Mouse (Mus musculus) thymus, postnatal 0 days (tissue): ENCODE results near the gene Tmem140. TPM values are rescaled to one million over a fixed set of nuclear protein-coding genes. Genes with fewer than 3 reads are reported as not detected.

Source experiments
- DNase-seq: peaks from one replicate; pipeline ENCODE4 v3.0.0-alpha.2; 2015; ENCODE audit warnings: low spot score
- polyA plus RNA-seq: library from polyadenylated mRNA; unstranded; fragments of >200 nt; fragmentation: Nextera tagmentation; extraction: Ambion mirVana; gene quantifications from 2 replicates; pipeline ENCODE4 v1.2.1, GENCODE M21; 2015

Tmem140 gene
- 8.4 and 10.0 TPM in 2 replicates for polyA plus RNA-seq

- DNase-seq: peak; percentile 77
Measured at GRCm38 (mm10) chr6:34862791-34863403, at the start of gene Tmem140. Tmem140 (plus strand) TSS chr6:34863146.

DNA sequence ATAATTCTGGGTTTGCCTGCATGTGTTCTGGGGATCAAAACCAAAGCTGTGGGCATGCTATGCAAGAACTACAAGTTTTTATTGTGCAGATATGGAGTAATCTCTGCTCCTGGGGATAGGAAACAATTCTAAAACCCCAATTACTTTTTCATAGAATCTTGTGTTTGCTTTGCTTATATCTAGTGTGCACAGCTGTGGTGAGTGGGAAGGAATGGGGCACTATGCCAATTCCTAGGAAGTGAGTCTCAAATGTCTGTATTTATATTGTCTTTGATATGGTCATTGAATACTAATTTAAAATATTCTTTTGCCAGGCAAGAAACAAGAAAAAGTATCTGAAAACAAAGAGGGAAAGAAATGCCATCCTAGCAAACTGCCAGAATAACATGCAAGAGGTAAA, 38.5 kb upstream of the Tmem140 start:
- no peak for DNase-seq

DNA sequence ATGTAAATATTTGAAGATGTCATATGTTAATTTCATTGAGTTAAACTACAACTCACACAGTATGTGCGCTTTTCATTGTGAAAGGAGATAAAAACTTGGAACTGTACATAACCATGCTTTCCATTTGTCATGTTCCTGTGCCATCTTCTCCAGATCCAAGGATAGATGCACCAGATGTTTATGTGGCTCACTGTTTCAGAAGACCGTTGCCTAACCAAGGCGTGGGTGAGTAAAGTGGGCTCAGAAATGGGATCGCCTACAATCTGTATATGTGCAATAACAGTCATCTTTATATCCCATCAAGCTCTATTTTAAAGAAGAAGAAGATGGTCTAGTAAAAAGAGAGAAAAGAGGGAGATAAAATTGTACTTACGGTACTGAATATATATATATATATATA, 30.6 kb upstream of the Tmem140 start:
- DNase-seq: no peak

GRCm38 (mm10) chr6:34861546-34862053, 1.3 kb upstream of the Tmem140 start:
- DNase-seq: peak; percentile 42

DNA sequence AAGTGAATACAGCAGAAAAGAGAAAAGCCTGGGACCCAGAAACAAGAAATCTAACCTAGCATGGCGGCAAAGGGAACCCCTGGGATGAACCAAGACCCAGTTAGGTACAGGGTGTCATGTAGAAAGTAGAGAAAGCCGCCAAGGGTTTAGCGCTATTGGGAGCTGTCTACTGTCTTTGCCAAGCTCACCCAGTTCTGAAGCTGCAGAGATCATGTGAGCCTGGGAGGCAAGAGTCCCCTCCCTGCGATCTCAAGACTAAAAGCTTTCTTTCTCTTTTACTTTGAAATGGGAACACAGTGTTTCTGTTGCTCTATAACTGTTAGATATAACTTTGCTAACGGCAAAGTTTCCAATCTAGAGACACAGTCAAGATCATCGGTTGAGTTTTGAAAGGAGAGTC, 565 bp upstream of the Tmem140 start:
- DNase-seq: peak; percentile 80

DNA sequence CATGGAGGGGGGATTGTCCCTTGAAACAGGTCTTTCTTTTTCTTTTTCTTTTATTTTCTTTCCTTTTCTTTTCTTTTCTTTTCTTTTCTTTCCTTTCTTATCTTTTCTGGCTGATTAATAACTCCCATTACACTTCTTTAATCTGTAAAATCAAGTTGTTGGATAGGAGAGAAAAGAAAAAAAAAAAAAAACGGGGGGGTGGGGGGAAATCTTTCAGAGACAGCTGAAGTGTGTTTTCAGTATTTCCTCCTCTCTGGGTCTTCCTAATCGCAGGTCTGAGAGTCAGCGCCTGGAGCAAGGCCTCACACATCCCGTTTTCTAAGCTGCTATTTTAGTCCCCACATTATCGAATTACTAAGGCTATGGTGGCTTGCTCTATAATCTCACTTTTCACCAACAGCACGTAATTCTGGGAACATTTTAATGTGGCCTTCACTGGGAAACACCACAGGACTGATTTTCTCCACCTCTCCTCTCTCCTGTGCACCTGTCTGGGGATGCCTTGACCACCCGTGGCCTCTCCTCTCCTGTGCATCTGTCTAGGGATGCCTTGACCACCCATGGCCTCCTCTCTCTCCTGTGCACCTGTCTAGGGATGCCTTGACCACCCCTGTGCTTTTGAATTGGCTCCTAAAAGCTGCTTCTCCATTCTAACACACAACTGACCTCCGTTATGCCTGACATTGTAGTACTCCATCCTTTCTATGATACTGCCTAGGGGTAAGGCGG, 1.0 kb downstream of the Tmem140 start:
- no peak for DNase-seq

DNA sequence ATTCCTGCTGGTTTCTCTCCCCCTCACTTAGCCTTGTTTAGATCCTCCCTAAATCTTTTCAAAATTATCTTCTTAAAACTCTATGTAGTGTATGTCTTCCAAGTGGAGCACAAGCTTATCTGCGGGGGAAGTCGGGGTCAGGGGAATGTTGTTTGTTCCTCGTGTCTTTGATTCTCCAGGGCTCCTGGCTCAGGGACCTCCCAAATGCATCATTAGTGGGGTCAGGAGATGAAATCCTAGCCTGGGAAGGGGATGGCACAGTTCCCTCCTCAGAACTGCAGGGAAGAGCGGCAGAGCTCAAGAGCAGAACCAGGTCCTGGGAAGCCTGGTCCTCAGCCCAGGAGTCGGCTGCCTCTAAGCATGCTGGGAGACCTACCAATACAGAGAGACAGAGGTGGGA, 2.3 kb downstream of the Tmem140 start:
- no peak for DNase-seq

- no peak for DNase-seq
Measured at GRCm38 (mm10) chr6:34865711-34866593, 3.0 kb downstream of the Tmem140 start.

- no peak for DNase-seq
Measured at GRCm38 (mm10) chr6:34866786-34867185, 3.8 kb downstream of the Tmem140 start.

GRCm38 (mm10) chr6:34867301-34867994, 4.5 kb downstream of the Tmem140 start:
- DNase-seq: no peak

DNA sequence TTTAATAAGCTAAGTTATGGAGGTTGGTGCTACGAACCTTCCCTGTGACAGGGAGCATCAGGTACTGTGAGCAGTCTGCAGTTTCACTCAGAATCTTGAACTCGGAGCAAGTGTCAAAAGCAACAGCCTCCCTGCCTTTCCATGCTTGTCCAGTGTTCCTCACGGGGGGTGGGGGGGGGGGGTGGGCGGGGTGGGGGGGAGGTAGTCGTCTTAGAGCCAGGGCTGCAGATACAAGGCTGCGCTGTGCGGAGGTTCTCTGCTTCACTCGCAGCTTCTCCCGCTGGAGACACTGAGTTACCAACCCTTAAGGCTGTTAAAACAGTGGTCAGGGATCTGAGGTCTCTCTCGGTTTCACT, 5.0 kb downstream of the Tmem140 start:
- no peak for DNase-seq

DNA sequence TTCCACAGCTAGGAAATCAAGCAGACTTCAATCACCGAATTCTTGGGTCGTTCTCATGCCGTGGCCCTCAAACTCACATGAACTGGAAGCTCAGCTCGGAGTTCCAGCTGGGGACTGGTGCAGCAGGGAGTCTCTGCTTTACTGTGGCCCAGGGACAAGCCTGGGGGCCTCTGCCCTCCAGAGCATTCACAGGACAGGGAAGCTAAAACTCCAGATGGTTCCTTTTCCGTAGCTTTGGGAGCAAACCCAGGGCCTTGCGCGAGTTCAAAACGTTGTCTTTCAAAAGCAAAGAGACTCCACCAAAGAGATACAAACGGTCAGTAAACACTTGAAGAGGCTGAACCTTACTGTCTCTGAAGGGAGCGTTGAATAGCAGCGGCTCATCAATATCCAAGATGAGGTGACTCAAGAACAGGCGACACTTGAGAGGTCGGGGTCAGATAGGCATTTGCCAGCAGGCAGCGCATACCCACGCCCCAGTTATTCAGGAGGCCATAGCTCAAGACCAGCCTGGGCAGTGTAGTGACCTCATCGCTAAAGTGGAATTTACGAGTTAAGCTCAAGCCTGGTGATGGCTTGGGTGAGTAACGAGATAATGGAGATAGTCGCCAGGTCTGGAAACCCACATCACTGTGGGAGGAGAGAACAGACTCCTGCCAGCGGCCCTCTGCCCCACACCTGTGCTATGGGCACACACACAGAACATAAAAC, 5.7 kb downstream of the Tmem140 start:
- DNase-seq: no peak

- peak; percentile 86 for DNase-seq
Measured at GRCm38 (mm10) chr6:34869225-34869915, 6.4 kb downstream of the Tmem140 start.

DNA sequence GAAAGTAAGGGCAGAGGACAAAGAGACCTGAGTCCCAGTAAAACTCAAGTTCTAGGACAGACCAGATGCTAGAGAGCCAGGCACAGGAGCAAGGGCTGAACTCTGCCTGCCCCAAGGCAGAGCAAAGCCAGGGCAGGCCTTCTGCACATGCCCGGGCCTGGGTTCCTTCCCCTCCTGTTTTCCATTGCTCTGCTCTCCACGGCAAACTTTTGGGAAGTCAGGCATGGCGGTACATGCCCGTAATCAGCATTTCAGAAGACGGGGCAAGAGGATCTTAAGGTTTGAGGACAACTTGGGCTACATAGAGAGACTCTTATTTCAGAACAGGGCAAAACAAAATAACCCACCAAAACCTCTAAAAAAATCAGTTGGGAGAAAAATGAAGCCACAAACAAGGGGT, 7.2 kb downstream of the Tmem140 start:
- no peak for DNase-seq

- no peak for DNase-seq
Measured at GRCm38 (mm10) chr6:34870724-34871123, 7.8 kb downstream of the Tmem140 start.

- DNase-seq: no peak
Measured at GRCm38 (mm10) chr6:34871929-34872328, 9.0 kb downstream of the Tmem140 start.

GRCm38 (mm10) chr6:34872871-34873270, 9.9 kb downstream of the Tmem140 start:
- DNase-seq: no peak

- DNase-seq: peak; percentile 29
Measured at GRCm38 (mm10) chr6:34874101-34874921, 11.4 kb downstream of the Tmem140 start.

DNA sequence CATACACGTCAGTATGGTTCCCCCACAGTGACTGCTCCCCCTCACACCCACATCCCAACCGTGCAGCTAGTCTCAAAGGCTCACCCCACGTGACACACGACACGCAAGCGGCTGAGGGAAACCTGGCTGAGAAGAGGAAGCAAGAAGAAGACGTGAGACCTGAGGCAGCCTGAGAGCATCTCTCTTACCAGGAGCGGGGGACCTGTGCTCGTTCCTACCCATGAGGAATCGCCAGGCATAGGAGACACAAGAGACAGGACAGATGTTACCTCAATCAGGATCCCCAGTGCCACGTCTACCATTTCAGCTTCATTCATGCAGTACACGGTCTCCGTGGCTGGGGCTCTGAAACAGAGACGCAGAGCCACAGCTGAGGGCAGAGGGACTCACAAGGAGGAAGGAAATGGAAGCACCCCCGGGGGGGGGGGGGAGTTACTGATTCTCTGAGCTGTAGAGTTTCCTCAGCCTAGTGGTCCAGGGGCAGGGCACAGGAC, 12.4 kb downstream of the Tmem140 start:
- peak; percentile 89 for DNase-seq
